Mouse (Mus musculus): ENCODE measurements around the gene Cp. TPM values are rescaled to one million over a fixed set of nuclear protein-coding genes. Genes with fewer than 3 reads are reported as not detected.

The Cp gene
- polyA plus RNA-seq, 1 experiment from 2014 or later: 6.3 TPM

DNA sequence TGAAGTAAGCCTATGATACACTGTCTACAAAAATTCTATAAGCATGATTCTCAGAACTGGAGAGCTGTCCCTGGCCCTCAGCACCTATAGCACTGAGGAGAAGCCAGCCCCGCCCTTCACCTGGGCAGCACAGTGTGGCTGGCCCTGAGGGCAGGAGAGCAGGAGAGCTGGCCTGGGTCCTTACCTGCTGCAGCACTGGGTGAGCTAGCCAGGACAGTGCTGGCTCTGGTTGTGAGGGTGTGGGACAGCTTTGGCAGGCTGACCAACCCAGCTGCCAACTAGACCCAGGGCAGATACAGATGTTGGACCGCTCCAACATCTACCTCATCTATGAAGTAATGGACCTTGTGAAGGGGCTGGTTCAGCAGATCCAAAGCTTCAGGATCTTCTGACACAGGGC lies 57.6 kb downstream of the Cp start:
- DNase-seq (ENCODE audit: low spot score): no peak
- no peak overlapping the region for H3K9ac ChIP-seq (ENCODE audit: low read depth, low read length)
- no peak overlapping the region for H3K4me2 ChIP-seq (ENCODE audit: low read length)
- H3K4me1 ChIP-seq (replicated peaks; ENCODE audit: insufficient read depth, low read length): no peaks in the 10 kb centered on the region
- no peak overlapping the region for H3K27ac ChIP-seq
- no peak overlapping the region for H3K4me3 ChIP-seq (replicated peaks; ENCODE audit: low read depth, low read length)
- no peaks in the 10 kb centered on the region for H3K9me3 ChIP-seq (replicated peaks; ENCODE audit: low read length)
- 94% methylated on average over 2 of the region's 2 CpGs for WGBS
- no peaks in the 10 kb centered on the region for H3K27me3 ChIP-seq (ENCODE audit: insufficient read depth, low read length)
- TF ChIP-seq CTCF (IDR thresholded peaks at IDR 0.05; ENCODE audit: low read depth): no peak
- ATAC-seq (replicated peaks; ENCODE audit: low FRiP score, low read depth): no peak
- peaks cover 22% of the 10 kb centered on the region for H3K36me3 ChIP-seq (ENCODE audit: insufficient read depth, low read length)

DNA sequence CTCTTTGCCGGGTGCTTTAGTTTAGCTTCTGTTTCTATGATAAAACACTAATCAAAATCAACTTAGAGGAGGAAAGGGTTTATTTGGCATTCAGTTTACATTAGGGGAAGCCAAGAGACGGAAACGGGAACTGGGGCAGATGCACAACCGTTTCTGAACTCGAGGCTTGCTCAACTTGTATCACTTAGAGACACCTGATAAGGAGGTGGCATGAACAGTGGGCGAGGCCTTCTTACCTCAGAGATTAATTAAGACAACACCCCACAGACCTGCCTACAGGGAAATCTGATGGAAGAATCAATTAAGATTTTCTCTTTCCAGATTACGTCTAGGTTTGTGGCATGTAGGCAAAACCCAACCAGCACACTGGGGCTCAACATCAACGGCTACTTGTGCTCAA lies 61.2 kb downstream of the Cp start:
- H3K27ac ChIP-seq: no peak overlapping the region
- no peaks in the 10 kb centered on the region for H3K4me1 ChIP-seq (replicated peaks; ENCODE audit: insufficient read depth, low read length)
- no peaks in the 10 kb centered on the region for H3K27me3 ChIP-seq (ENCODE audit: insufficient read depth, low read length)
- no peak overlapping the region for H3K4me3 ChIP-seq (replicated peaks; ENCODE audit: low read depth, low read length)
- peaks cover 28% of the 10 kb centered on the region for H3K36me3 ChIP-seq (ENCODE audit: insufficient read depth, low read length)
- no peak overlapping the region for H3K4me2 ChIP-seq (ENCODE audit: low read length)
- DNase-seq (ENCODE audit: low spot score) (no peak), ATAC-seq (replicated peaks; ENCODE audit: low FRiP score, low read depth) (no peak)
- WGBS: 90% methylated on average over 8 of the region's 8 CpGs
- no peak overlapping the region for H3K9ac ChIP-seq (ENCODE audit: low read depth, low read length)
- TF ChIP-seq CTCF (IDR thresholded peaks at IDR 0.05; ENCODE audit: low read depth): no peak
- no peaks in the 10 kb centered on the region for H3K9me3 ChIP-seq (replicated peaks; ENCODE audit: low read length)

DNA sequence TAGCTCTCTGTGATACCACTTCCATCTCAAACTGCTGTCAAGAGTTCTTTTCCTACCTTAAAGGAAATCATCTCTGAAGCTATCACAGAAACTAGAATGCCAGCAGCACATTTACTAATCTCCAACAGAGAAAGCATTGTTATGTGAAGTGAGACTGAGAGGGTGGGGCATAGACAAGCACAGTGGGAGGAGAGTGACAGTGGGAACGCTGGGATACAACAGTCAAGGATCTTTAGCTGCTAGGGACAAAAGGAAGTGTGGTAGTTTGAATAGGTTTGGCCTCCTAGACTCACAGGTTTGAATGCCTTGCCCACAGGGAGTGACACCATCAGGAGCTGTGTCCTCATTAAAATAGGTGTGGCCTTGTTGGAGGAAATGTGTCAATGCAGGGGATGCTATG lies 67.0 kb downstream of the Cp start:
- no peak for ATAC-seq (replicated peaks; ENCODE audit: low FRiP score, low read depth)
- 65% methylated on average over 1 of the region's 1 CpGs for WGBS

DNA sequence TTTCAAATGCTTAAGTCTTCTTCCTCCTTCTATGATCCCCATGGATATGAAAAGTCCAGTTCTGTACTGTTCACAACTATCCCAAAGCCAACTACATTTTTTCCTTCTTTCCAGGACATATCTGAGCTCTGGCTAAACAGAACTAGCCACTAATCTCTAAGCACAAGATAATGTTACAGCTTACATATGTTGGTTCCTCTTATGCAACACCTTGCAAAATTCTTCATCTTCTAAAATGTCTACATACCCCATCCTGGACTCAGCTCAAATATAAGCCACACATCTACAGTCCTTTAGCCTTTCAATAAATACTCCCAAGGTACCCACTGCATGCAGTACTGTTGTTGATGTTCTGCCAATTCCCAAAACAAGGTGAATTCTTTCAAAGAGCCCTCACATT lies 69.6 kb downstream of the Cp start:
- H3K9ac ChIP-seq (ENCODE audit: low read depth, low read length): no peak overlapping the region
- no peak overlapping the region for H3K27ac ChIP-seq
- DNase-seq (ENCODE audit: low spot score) (no peak), ATAC-seq (replicated peaks; ENCODE audit: low FRiP score, low read depth) (no peak)
- no peaks in the 10 kb centered on the region for H3K9me3 ChIP-seq (replicated peaks; ENCODE audit: low read length)
- no peaks in the 10 kb centered on the region for H3K4me1 ChIP-seq (replicated peaks; ENCODE audit: insufficient read depth, low read length)
- no peak overlapping the region for H3K4me3 ChIP-seq (replicated peaks; ENCODE audit: low read depth, low read length)
- no peak overlapping the region for H3K4me2 ChIP-seq (ENCODE audit: low read length)
- H3K36me3 ChIP-seq (ENCODE audit: insufficient read depth, low read length): peaks cover 16% of the 10 kb centered on the region; the same call in 1 of the 2 replicates
- H3K27me3 ChIP-seq (ENCODE audit: insufficient read depth, low read length): no peaks in the 10 kb centered on the region
- no peak for TF ChIP-seq CTCF (IDR thresholded peaks at IDR 0.05; ENCODE audit: low read depth)

More for the DNA sequence above, 67.0 kb downstream of the Cp start:
- DNase-seq (ENCODE audit: low spot score): no peak
- H3K4me3 ChIP-seq (replicated peaks; ENCODE audit: low read depth, low read length): no peak overlapping the region
- H3K9ac ChIP-seq (ENCODE audit: low read depth, low read length): no peak overlapping the region
- H3K36me3 ChIP-seq (ENCODE audit: insufficient read depth, low read length): peaks cover 19% of the 10 kb centered on the region
- no peak overlapping the region for H3K4me2 ChIP-seq (ENCODE audit: low read length)
- H3K27me3 ChIP-seq (ENCODE audit: insufficient read depth, low read length): no peaks in the 10 kb centered on the region
- no peak for TF ChIP-seq CTCF (IDR thresholded peaks at IDR 0.05; ENCODE audit: low read depth)
- no peak overlapping the region for H3K27ac ChIP-seq
- H3K9me3 ChIP-seq (replicated peaks; ENCODE audit: low read length): no peaks in the 10 kb centered on the region
- H3K4me1 ChIP-seq (replicated peaks; ENCODE audit: insufficient read depth, low read length): no peaks in the 10 kb centered on the region

DNA sequence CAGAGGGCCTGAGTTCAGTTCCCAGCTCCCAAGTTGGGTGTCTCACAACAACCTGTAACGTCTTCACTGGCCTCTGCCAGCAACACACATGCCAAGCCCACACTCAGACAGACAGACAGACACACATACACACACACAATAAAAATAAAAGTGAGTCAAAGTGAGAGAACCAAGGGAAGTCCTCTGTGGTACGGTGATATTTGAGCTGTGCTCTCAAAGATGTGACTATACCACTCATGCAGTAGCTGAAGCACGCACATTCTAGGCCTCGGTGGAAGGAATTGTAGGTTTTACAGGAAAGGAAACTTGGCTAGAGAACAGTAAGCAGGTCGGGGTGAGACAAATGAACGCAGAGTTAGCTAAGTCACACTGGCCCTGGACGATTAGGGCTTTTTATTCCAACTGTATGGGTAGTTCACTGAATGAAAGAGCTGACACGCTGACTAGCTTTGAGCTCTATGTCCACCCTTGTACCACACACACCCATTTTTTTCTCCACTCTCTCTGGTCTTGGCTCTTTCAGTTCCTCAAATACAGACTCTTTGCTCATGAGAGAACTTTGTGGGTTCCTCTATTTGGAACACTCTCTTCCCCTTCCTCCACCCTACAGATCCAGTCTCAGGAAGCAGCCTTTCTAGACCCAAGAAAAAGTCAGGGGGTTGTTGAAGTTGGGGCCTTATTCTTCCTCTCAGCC lies 70.3 kb downstream of the Cp start:
- H3K9me3 ChIP-seq (replicated peaks; ENCODE audit: low read length): no peaks in the 10 kb centered on the region
- H3K27ac ChIP-seq: no peak overlapping the region
- TF ChIP-seq CTCF (IDR thresholded peaks at IDR 0.05; ENCODE audit: low read depth): no peak
- H3K4me1 ChIP-seq (replicated peaks; ENCODE audit: insufficient read depth, low read length): no peaks in the 10 kb centered on the region
- no peak overlapping the region for H3K9ac ChIP-seq (ENCODE audit: low read depth, low read length)
- no peaks in the 10 kb centered on the region for H3K27me3 ChIP-seq (ENCODE audit: insufficient read depth, low read length)
- WGBS: 86% methylated on average over 8 of the region's 8 CpGs
- no peak for DNase-seq (ENCODE audit: low spot score)
- H3K36me3 ChIP-seq (ENCODE audit: insufficient read depth, low read length): peaks cover 16% of the 10 kb centered on the region; the same call in 1 of the 2 replicates
- ATAC-seq (replicated peaks; ENCODE audit: low FRiP score, low read depth): no peak
- H3K4me2 ChIP-seq (ENCODE audit: low read length): no peak overlapping the region
- H3K4me3 ChIP-seq (replicated peaks; ENCODE audit: low read depth, low read length): no peak overlapping the region

DNA sequence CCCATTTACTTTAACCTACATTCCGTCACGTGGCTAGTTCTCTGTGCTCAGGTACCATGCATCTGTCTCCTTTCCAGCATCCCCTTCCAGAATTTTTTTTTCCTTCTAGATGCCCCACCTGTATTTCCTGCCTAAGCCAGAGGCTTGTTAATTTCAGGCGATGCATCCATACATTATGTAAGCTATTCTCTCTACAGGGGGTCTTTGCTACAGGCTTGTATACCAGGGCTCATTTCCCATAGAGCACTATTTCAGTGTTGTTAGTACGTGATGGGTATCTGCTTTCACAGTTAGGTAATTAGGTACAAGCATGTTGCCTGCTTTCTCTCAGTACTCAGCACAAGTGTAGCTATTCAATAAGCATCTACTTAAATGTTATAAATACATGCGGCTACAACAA lies 70.9 kb downstream of the Cp start:
- DNase-seq (ENCODE audit: low spot score) (no peak), ATAC-seq (replicated peaks; ENCODE audit: low FRiP score, low read depth) (no peak)
- Histone ChIP-seq H3K27ac (no peak overlapping the region), H3K27me3 (ENCODE audit: insufficient read depth, low read length) (no peaks in the 10 kb centered on the region), H3K4me1 (replicated peaks; ENCODE audit: insufficient read depth, low read length) (no peaks in the 10 kb centered on the region), H3K9ac (ENCODE audit: low read depth, low read length) (no peak overlapping the region), H3K4me2 (ENCODE audit: low read length) (no peak overlapping the region), H3K9me3 (replicated peaks; ENCODE audit: low read length) (no peaks in the 10 kb centered on the region), H3K36me3 (ENCODE audit: insufficient read depth, low read length) (peaks cover 11% of the 10 kb centered on the region; the same call in 1 of the 2 replicates), H3K4me3 (replicated peaks; ENCODE audit: low read depth, low read length) (no peak overlapping the region)
- no peak for TF ChIP-seq CTCF (IDR thresholded peaks at IDR 0.05; ENCODE audit: low read depth)
- WGBS: 93% methylated on average over 5 of the region's 5 CpGs

DNA sequence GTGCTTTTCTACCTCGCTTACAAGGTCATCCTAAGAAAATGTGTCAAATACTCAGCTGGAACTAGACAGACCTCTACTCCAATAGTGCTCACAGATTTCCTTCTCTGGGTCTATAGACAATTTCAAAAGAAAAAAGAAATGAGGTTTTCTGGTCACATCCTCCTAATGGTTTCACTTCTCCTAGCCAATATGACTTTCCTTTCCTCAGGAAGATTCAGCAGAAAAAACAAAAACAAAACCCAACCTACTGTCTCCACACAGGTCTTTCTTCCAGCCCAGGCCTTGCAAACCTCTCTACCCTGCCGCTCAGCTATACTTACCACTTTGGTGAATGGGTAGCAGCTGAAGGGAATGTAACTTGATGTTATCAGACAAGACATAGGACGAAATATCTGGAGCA lies 71.8 kb downstream of the Cp start:
- no peak overlapping the region for H3K9ac ChIP-seq (ENCODE audit: low read depth, low read length)
- 91% methylated on average over 3 of the region's 3 CpGs for WGBS
- ATAC-seq (replicated peaks; ENCODE audit: low FRiP score, low read depth) (no peak), DNase-seq (ENCODE audit: low spot score) (no peak)
- no peaks in the 10 kb centered on the region for H3K9me3 ChIP-seq (replicated peaks; ENCODE audit: low read length)
- H3K27me3 ChIP-seq (ENCODE audit: insufficient read depth, low read length): no peaks in the 10 kb centered on the region
- no peak overlapping the region for H3K4me3 ChIP-seq (replicated peaks; ENCODE audit: low read depth, low read length)
- no peak for TF ChIP-seq CTCF (IDR thresholded peaks at IDR 0.05; ENCODE audit: low read depth)
- peaks cover 2% of the 10 kb centered on the region; the same call in 1 of the 2 replicates for H3K4me1 ChIP-seq (replicated peaks; ENCODE audit: insufficient read depth, low read length)
- no peak overlapping the region for H3K4me2 ChIP-seq (ENCODE audit: low read length)
- H3K27ac ChIP-seq: no peak overlapping the region
- H3K36me3 ChIP-seq (ENCODE audit: insufficient read depth, low read length): peaks cover 9% of the 10 kb centered on the region; the same call in 1 of the 2 replicates

All from kidney, postnatal 0 days (tissue).